Mouse (Mus musculus): ENCODE data around the gene Jtb.
A peak's percentile ranks its signal among the peaks of the same experiment; 100 is the strongest.
"Not testable (repeated sequence)": the region's sequence is repeated elsewhere in the genome, so short reads cannot be mapped to it uniquely, and the experiment has no call there.

The Jtb gene

GRCm38 (mm10) chr3:90224331-90224730 lies 7.1 kb upstream of the Jtb start:
- DNase-seq: no peak

GRCm38 (mm10) chr3:90231075-90231474 lies 322 bp upstream of the Jtb start:
- no peak for DNase-seq

GRCm38 (mm10) chr3:90241251-90241650 lies 9.9 kb downstream of the Jtb start:
- DNase-seq: no peak

GRCm38 (mm10) chr3:90241669-90242358 lies 10.4 kb downstream of the Jtb start:
- DNase-seq: no peak

- DNase-seq: no peak
Observed at GRCm38 (mm10) chr3:90242984-90243775, 11.8 kb downstream of the Jtb start, which contains the start of gene Creb3l4. TSS of gene Creb3l4 (minus strand) at chr3:90243512.

GRCm38 (mm10) chr3:90245406-90245805 lies 14.0 kb downstream of the Jtb start:
- no peak for DNase-seq

GRCm38 (mm10) chr3:90247630-90247959 lies 16.2 kb downstream of the Jtb start:
- DNase-seq: no peak

- peak; percentile 93 for DNase-seq
Observed at GRCm38 (mm10) chr3:90247960-90248745, 16.8 kb downstream of the Jtb start, which contains the start of gene Slc39a1. TSS of gene Slc39a1 (plus strand) at chr3:90248172.

- DNase-seq: no peak
Observed at GRCm38 (mm10) chr3:90248746-90249100, 17.3 kb downstream of the Jtb start.

- no peak for DNase-seq
Observed at GRCm38 (mm10) chr3:90250791-90251190, 19.4 kb downstream of the Jtb start.

- not testable (repeated sequence) for DNase-seq
Observed at GRCm38 (mm10) chr3:90251731-90252226, 20.4 kb downstream of the Jtb start.

GRCm38 (mm10) chr3:90252659-90253058 lies 21.3 kb downstream of the Jtb start:
- not testable (repeated sequence) for DNase-seq

GRCm38 (mm10) chr3:90253174-90253573 lies 21.8 kb downstream of the Jtb start:
- DNase-seq: not testable (repeated sequence)

GRCm38 (mm10) chr3:90253653-90254418 lies 22.4 kb downstream of the Jtb start, which contains the start of gene Crtc2:
TSS of gene Crtc2 (plus strand) at chr3:90254163.
- DNase-seq: peak; percentile 99

- DNase-seq: no peak
Observed at GRCm38 (mm10) chr3:90254419-90255193, 23.2 kb downstream of the Jtb start.

- no peak for DNase-seq
Observed at GRCm38 (mm10) chr3:90255194-90255565, 23.8 kb downstream of the Jtb start.

- no peak for DNase-seq
Observed at GRCm38 (mm10) chr3:90255784-90256353, 24.5 kb downstream of the Jtb start.

- DNase-seq: no peak
Observed at GRCm38 (mm10) chr3:90256731-90257530, 25.5 kb downstream of the Jtb start.

- DNase-seq: no peak
Observed at GRCm38 (mm10) chr3:90258521-90258920, 27.1 kb downstream of the Jtb start.

- DNase-seq: no peak
Observed at GRCm38 (mm10) chr3:90263121-90263771, 31.8 kb downstream of the Jtb start.
